Comparison of ENCODE assay signal across 10 mouse cellular contexts in genomic region chr9:102865946-102866737, GRCm38 (mm10). TPM values are rescaled to one million over a fixed set of nuclear protein-coding genes. Genes with fewer than 3 reads are reported as not detected.
DNase-seq lines count a peak whose midpoint lies in the region; ATAC-seq and TF ChIP-seq lines count a peak whose summit lies in the region.
"Had no signal": no experiment of that assay in that cellular context is flagged by ENCODE, and none has a peak within 500 bp of the region (broad histone marks: within the 10 kb centered on the region; RNA-seq: fewer than 3 reads in every experiment).

No protein-coding gene starts in this region.

- H3K9ac ChIP-seq in kidney, embryonic 15.5 days: no peak overlapping the region
- no peak overlapping the region for H3K9ac ChIP-seq in midbrain, embryonic 15.5 days
- H3K9ac ChIP-seq in midbrain, postnatal 0 days (replicated peaks; ENCODE audit: low read length, poor library complexity, severe bottlenecking): no peak overlapping the region
- peak overlapping the region; percentile 40; the same call in 1 of the 2 replicates for H3K9ac ChIP-seq in limb, embryonic 12.5 days (replicated peaks)
- H3K9ac ChIP-seq in stomach, embryonic 16.5 days (ENCODE audit: low read length): no peak overlapping the region
- H3K9ac ChIP-seq: liver, embryonic 14.5 days had no signal

- no peak for TF ChIP-seq CTCF in midbrain, postnatal 0 days (IDR thresholded peaks at IDR 0.05)

- H3K4me2 ChIP-seq in kidney, embryonic 15.5 days: peak overlapping the region; percentile 14
- H3K4me2 ChIP-seq in midbrain, embryonic 15.5 days: no peak overlapping the region
- no peak overlapping the region for H3K4me2 ChIP-seq in midbrain, postnatal 0 days (ENCODE audit: low read depth, low read length, poor library complexity, severe bottlenecking)
- peak overlapping the region; percentile 39 for H3K4me2 ChIP-seq in limb, embryonic 12.5 days
- H3K4me2 ChIP-seq in stomach, embryonic 16.5 days (ENCODE audit: low read depth, low read length): no peak overlapping the region

- ATAC-seq in kidney, embryonic 15.5 days (replicated peaks; ENCODE audit: low FRiP score): peak; percentile 82
- ATAC-seq in midbrain, embryonic 15.5 days (replicated peaks): 0 out of 2 replicates have a peak, but pooled peaks have one; percentile 6
- ATAC-seq in midbrain, postnatal 0 days (ENCODE audit: low FRiP score): no peak
- ATAC-seq in limb, embryonic 12.5 days (ENCODE audit: insufficient number of reproducible peaks, insufficient read depth, low FRiP score, low TSS enrichment, low read depth): peak; percentile 67
- no peak for ATAC-seq in stomach, embryonic 16.5 days (ENCODE audit: insufficient read depth, low FRiP score)

- H3K4me1 ChIP-seq in kidney, embryonic 15.5 days: peaks cover 63% of the 10 kb centered on the region
- peaks cover 16% of the 10 kb centered on the region for H3K4me1 ChIP-seq in midbrain, embryonic 15.5 days
- peaks cover 7% of the 10 kb centered on the region; the same call in 1 of the 2 replicates for H3K4me1 ChIP-seq in midbrain, postnatal 0 days (ENCODE audit: insufficient read depth, low read length)
- H3K4me1 ChIP-seq in limb, embryonic 12.5 days (replicated peaks): peaks cover 55% of the 10 kb centered on the region
- peaks cover 45% of the 10 kb centered on the region for H3K4me1 ChIP-seq in stomach, embryonic 16.5 days (ENCODE audit: control insufficient read depth, insufficient read depth, low read length)

- WGBS in kidney, embryonic 15.5 days: 23% methylated on average over 12 of the region's 12 CpGs
- 80% methylated on average over 12 of the region's 12 CpGs for WGBS in midbrain, embryonic 15.5 days
- WGBS in midbrain, postnatal 0 days: 81% methylated on average over 12 of the region's 12 CpGs
- WGBS in limb, embryonic 12.5 days: 23% methylated on average over 12 of the region's 12 CpGs
- WGBS in stomach, embryonic 16.5 days: 69% methylated on average over 12 of the region's 12 CpGs

- no peak overlapping the region for H3K4me3 ChIP-seq in kidney, embryonic 15.5 days (replicated peaks)
- H3K4me3 ChIP-seq in midbrain, embryonic 15.5 days: no peak overlapping the region
- H3K4me3 ChIP-seq in midbrain, postnatal 0 days (ENCODE audit: low read depth, low read length): no peak overlapping the region
- no peak overlapping the region for H3K4me3 ChIP-seq in limb, embryonic 12.5 days (replicated peaks)
- no peak overlapping the region for H3K4me3 ChIP-seq in stomach, embryonic 16.5 days (replicated peaks; ENCODE audit: low read length)

- H3K9me3 ChIP-seq in kidney, embryonic 15.5 days (replicated peaks): no peaks in the 10 kb centered on the region
- H3K9me3 ChIP-seq in midbrain, embryonic 15.5 days: no peaks in the 10 kb centered on the region
- H3K9me3 ChIP-seq in midbrain, postnatal 0 days (ENCODE audit: low read length): no peaks in the 10 kb centered on the region
- no peaks in the 10 kb centered on the region for H3K9me3 ChIP-seq in limb, embryonic 12.5 days
- no peaks in the 10 kb centered on the region for H3K9me3 ChIP-seq in stomach, embryonic 16.5 days (replicated peaks; ENCODE audit: control insufficient read depth, low read length)

- DNase-seq in kidney, adult 11 months: no peak
- DNase-seq in midbrain, postnatal 0 days (ENCODE audit: low spot score): no peak
- DNase-seq in right cerebral cortex, postnatal 4 days: no peak
- DNase-seq in retina, embryonic 14.5 days (ENCODE audit: low spot score): no peak
- DNase-seq: thymus, adult 18-20 months had no signal

- H3K36me3 ChIP-seq in kidney, embryonic 15.5 days: peaks cover 35% of the 10 kb centered on the region
- peaks cover 9% of the 10 kb centered on the region; the same call in 1 of the 2 replicates for H3K36me3 ChIP-seq in midbrain, embryonic 15.5 days (replicated peaks)
- peaks cover 21% of the 10 kb centered on the region for H3K36me3 ChIP-seq in midbrain, postnatal 0 days (ENCODE audit: insufficient read depth, low read length)
- peaks cover 50% of the 10 kb centered on the region for H3K36me3 ChIP-seq in limb, embryonic 12.5 days
- peaks cover 5% of the 10 kb centered on the region for H3K36me3 ChIP-seq in stomach, embryonic 16.5 days (ENCODE audit: control insufficient read depth, insufficient read depth, low read length)

- H3K27me3 ChIP-seq in kidney, embryonic 15.5 days: no peaks in the 10 kb centered on the region
- H3K27me3 ChIP-seq in midbrain, embryonic 15.5 days (replicated peaks): no peaks in the 10 kb centered on the region
- H3K27me3 ChIP-seq in midbrain, postnatal 0 days (ENCODE audit: insufficient read depth, low read length): no peaks in the 10 kb centered on the region
- no peaks in the 10 kb centered on the region for H3K27me3 ChIP-seq in limb, embryonic 12.5 days
- H3K27me3 ChIP-seq in stomach, embryonic 16.5 days (ENCODE audit: control insufficient read depth, insufficient read depth, low read length): no peaks in the 10 kb centered on the region

- H3K27ac ChIP-seq in kidney, embryonic 15.5 days: peak overlapping the region; percentile 86
- no peak overlapping the region for H3K27ac ChIP-seq in midbrain, embryonic 15.5 days
- H3K27ac ChIP-seq in midbrain, postnatal 0 days (ENCODE audit: low read depth, low read length): no peak overlapping the region
- peak overlapping the region; percentile 79 for H3K27ac ChIP-seq in limb, embryonic 12.5 days
- H3K27ac ChIP-seq in stomach, embryonic 16.5 days (ENCODE audit: low read length): 0 out of 2 replicates have a peak overlapping the region, but pooled peaks have one; percentile 86
- H3K27ac ChIP-seq: liver, embryonic 14.5 days had no signal

RNA-seq across cellular contexts. Expression of gene Ryk, which starts 31.4 kb away (rescaled TPM):
- 19.7 and 19.8 TPM in 2 replicates for polyA plus RNA-seq in kidney, embryonic 15.5 days (2015; fragmentation: Nextera tagmentation; extraction: Ambion mirVana)
- polyA plus RNA-seq in midbrain, embryonic 15.5 days (2015; fragmentation: Nextera tagmentation; extraction: Ambion mirVana): 12.5 and 14.1 TPM in 2 replicates
- 39.2 and 43.0 TPM in 2 replicates for total RNA-seq in midbrain, postnatal 0 days (2014; rRNA removed)
- 7.9 and 9.5 TPM in 2 replicates for polyA plus RNA-seq in midbrain, postnatal 0 days (2015; fragmentation: Nextera tagmentation; extraction: Ambion mirVana)
- 23.6 and 26.3 TPM in 2 replicates for polyA plus RNA-seq in limb, embryonic 12.5 days (2016; fragmentation: Nextera tagmentation; extraction: Ambion mirVana)
- polyA plus RNA-seq in stomach, embryonic 16.5 days (2015; fragmentation: Nextera tagmentation; extraction: Ambion mirVana): 14.2 and 17.7 TPM in 2 replicates

Comparison
In these comparisons a context has a peak if more than half of its experiments do, and no peak if none do; other contexts are left out.
1. ATAC-seq: peak in kidney, embryonic 15.5 days (single experiment), midbrain, embryonic 15.5 days (single experiment) and limb, embryonic 12.5 days (single experiment); none in midbrain, postnatal 0 days (single experiment) and stomach, embryonic 16.5 days (single experiment).
2. H3K27ac ChIP-seq: peak in kidney, embryonic 15.5 days (single experiment), limb, embryonic 12.5 days (single experiment) and stomach, embryonic 16.5 days (single experiment); none in midbrain, embryonic 15.5 days (single experiment) and midbrain, postnatal 0 days (single experiment).
3. H3K4me2 ChIP-seq: peak in kidney, embryonic 15.5 days (single experiment) and limb, embryonic 12.5 days (single experiment); none in midbrain, embryonic 15.5 days (single experiment), midbrain, postnatal 0 days (single experiment) and stomach, embryonic 16.5 days (single experiment).